Mouse (Mus musculus) embryo, embryonic 11 days (tissue): ENCODE measurements around the gene Myo1b.
"Not testable (repeated sequence)": the region's sequence is repeated elsewhere in the genome, so short reads cannot be mapped to it uniquely, and the experiment has no call there.

Source experiments
- DNase-seq: peaks from one replicate; pipeline ENCODE4 v3.0.0-alpha.2; 2015

The Myo1b gene

GRCm38 (mm10) chr1:51893521-51894355, 22.1 kb downstream of the Myo1b start:
- DNase-seq: no peak

DNA sequence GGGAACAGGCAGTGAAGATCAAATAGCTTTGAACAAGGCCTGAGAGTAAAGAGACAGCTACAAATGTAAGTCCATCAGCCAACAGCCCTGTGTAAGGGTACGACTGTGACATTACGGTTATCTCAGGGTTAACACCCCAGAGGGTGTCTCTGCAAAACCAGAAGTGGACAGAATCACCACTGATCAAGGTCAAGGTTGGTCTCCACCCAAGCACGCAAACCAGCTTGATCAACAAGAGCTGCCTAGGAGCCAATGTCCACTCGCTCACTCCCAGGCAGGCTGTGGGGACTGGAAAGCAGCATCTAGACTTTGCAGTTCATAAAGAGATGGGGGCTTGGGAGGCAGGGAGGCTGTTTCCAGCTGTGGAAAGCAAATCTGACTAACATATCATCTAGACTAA, 23.9 kb downstream of the Myo1b start:
- DNase-seq: no peak

- DNase-seq: no peak
Observed at GRCm38 (mm10) chr1:51888046-51888813, 27.6 kb downstream of the Myo1b start.

DNA sequence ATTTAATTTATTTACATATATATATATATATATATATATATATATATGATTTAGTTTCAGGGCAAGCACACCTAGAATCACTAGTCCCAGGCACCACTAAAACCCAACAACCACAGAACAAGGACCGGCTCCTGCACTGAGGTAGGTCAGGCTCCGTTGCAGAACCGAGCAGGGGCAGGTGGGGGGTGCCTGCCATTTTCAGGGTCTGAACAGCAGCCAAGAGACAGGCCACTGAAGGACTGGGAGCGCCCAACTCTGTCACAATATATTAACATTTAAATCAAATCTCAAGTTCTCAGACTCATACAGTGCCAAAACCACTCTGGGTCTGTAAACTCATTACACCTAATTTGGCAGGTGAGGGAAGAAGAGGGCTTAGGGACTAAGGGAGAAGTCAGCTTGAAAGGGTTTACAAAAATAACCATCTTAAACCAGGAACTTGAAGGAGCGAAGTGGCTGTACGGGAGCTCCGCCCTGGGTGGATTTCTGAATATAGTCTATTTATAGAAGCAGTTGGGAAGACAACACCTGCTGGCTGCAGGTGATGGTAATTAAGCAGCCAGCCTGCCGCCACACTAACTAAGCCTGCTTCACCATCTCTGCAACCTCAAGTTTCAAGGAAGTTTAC, 30.4 kb downstream of the Myo1b start:
- no peak for DNase-seq

DNA sequence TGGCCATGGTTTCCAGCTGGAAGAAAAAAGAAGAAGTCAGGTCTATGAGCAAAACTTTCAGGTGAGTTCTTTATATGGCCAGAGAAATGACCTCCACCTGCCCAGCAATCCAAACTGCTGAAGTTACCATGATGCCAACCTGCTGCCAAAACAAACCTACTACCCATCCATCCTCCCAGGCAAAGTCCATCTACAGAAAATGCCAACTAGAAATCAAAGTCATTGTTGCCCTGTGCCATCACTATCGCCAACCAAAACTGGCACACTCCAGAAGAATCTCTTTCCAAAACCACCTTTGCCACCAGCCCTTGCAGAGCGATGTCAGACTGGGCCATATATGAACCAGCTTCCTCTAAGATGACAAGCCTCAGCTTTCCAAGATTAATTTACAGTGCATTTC, 32.7 kb downstream of the Myo1b start:
- no peak for DNase-seq

DNA sequence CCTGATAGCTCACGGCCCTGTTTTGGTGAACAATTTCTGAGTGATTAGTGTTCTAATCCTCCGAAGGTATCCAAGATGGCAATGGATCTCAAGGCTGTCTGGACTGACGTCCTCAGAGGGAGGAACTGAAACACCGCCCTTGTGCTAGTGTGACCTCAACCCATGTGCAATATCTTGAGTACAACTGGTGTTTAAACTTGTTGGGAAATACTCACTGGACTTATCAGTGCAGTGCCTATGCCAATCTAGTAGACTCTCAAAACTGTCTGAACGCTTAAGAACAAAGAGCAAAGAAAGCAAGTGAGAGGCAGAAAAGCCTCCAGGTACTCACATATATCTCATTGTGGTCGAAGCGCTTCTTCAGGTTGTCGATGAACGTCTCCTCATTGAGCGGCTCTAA, 33.1 kb downstream of the Myo1b start:
- DNase-seq: no peak

- DNase-seq: no peak
Observed at GRCm38 (mm10) chr1:51879927-51880814, 35.7 kb downstream of the Myo1b start.

DNA sequence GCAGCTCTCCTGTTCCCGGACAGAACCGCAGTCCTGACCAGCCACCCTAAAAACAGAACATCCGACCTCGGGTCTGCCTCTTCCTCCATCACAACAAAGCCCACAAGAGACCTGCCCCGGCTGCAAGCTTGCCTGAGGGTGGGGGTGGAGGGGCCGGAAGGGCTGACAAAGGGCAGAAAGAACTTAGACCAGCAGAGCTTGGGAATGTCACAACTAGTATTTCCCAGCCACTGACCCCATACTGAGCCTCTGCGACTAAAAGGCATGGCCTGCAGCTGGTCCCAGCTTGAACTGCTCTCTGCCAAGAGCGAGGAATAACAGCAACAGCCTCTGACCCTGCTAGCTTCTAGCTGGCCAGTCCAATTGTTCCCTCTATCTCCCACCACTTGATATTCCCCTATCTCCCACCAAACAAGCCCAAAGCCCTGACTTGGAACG, 36.5 kb downstream of the Myo1b start:
- DNase-seq: peak; percentile 31

DNA sequence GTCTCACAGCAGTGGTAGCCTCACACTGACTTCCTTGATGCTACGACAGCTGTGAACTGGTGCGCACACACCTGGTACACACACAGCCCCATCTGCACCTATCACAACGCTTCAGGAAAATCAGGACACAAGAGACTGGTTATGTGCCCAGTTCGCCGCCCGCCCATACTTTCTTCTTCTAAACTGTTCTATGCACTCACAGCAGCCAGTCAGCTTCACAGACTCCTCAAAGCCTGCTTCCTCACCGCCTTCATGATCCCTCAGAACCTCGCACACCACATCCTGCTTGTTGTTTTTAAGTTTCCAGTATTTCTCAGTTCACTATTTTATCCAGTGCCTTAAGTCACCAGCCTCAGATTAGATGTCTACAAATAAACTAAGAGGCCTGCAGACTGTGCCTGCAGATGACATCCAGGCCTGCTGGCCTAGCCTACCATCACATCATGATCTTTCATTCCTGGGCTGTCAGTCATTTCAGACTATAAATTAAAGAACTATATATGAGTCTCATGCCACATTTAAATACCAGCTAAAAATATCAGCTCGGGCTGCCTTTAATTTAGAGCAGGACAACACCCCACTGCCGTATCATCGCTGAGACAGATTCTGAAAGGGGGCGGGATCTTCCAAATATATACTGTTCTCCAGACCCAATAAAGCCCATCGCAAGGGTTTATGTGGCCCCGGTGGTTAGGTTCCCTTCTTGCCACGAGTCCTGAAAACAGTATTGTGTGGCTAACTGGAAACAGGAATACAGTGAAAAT, 40.2 kb downstream of the Myo1b start:
- no peak for DNase-seq

GRCm38 (mm10) chr1:51872493-51873261, 43.2 kb downstream of the Myo1b start:
- no peak for DNase-seq

DNA sequence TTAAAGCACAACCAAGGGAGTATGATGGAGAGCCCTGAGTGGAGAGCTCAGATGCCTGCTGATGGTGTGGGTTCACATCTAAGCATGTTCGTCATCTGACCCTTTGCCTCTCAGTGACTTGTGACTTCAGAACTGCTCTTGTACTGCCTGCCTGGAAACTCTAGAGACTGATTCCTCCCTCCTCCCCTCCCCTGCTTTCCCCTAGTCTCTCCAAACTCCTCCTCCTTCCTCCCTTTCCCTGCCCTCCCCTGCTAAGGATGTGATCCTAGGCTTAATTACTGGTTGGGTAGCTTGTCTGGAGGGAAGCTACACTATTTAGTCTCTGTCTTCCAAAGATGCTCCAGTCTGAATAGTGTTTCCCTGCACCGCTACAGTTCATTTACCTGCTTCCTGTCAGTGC, 44.6 kb downstream of the Myo1b start:
- DNase-seq: not testable (repeated sequence)

DNA sequence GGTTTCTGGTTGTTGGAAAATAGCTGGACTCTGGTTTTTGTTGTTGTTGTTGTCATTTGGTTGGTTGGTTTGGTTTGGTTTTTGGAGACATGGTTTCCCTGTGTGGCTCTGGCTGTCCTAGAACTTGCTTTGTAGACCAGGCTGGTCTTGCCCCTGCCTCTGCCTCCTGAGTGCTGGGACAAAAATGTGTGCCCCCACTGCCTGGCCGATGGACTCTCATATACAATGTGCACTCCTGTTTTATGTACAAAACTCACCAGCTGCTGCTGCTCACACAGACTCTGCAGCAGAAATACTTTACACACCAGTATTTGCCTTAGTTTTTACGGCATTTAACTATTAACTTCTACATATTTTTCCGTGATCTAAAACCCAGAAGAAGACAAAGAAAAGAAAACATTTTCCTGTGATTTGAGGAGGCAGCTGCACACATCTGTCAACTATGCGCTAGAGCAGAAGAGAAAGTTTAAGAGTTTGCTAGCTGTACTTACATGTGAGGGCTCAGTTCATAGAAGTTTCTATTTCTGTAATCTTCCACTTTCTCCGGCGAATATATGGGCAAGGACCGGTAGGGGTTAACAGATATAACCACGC, 52.9 kb downstream of the Myo1b start:
- DNase-seq: no peak

- no peak for DNase-seq
Observed at GRCm38 (mm10) chr1:51860837-51861236, 55.0 kb downstream of the Myo1b start.

DNA sequence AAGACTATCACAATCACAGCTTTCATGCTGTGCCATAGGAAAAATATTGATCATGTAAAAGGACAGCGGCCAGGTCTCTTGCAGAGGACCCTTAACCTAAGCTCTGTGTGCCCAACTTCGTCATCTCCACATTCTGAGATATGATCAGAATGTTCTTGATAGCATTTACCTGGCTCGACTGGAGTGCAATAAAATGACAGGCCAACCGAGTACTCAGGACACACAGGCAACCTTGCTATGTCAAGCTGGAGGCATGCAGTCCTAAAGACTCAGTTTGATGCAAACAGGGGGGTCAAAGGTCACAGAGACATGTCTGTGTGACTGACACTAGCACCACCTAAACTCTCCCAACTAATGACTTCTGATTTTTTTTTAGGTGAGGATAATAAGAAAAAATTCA, 58.9 kb downstream of the Myo1b start:
- no peak for DNase-seq

DNA sequence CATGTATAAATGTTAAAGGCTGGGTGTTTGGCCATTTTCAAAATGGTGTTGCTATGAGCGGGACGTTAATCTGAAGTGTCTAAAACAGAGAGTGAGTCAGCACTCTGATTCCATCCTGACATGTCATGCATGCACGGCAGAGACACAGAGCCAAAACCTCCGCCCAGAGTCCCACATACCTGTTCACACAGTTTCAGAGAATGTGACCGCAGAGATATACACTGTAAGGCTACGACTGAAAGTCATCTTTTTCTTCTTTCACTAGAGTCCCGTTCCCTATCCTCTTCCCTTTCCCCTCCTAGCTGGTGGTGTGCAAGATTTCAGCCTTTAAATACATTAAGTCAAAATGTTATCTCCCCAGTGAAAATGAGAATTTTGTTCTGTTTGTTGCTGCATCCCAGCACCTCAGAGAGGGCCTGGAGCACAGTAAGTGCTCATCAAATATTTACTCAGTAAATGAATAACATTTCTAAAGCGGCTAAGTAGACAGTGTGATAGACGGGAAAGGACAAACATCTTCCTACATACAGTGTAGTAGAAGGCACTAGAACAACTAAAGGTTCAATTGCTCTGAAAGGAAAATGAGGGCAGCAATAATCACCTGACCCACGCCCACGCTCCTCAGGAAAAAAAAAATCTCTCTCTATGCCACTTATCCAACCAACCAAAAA, 59.5 kb downstream of the Myo1b start:
- no peak for DNase-seq

DNA sequence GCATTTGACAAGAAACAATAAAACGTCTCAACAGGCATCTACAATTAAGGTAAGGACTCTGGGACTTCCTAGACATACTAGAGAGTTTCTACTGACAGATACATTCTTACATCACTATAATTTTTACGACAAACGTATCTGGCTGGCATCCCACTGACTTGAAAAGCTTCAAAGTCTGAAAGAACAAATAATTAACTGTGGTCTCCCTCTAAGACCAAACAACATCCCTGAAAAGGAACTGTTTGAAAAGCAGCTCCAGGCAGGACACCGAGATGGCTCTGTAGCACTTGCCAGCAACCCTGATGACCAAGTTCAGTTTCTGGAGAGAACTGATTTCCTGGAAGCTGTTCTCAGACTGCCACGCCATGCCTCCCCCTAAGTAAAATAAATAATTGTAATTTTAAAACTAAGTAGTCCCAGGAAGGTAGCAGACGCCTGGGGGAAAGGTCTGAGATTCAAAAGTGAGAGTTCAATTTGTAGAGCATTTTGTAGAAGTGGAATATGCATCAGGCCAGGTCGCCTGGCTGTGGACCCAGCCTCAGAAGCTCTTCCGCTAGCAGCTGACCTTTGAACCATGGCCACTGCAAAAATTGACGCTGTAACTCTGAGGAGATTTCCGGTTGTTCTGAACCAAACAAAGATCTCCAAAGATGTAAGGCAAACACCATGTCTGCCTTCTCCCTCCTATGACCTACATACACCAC, 60.2 kb downstream of the Myo1b start:
- no peak for DNase-seq

DNA sequence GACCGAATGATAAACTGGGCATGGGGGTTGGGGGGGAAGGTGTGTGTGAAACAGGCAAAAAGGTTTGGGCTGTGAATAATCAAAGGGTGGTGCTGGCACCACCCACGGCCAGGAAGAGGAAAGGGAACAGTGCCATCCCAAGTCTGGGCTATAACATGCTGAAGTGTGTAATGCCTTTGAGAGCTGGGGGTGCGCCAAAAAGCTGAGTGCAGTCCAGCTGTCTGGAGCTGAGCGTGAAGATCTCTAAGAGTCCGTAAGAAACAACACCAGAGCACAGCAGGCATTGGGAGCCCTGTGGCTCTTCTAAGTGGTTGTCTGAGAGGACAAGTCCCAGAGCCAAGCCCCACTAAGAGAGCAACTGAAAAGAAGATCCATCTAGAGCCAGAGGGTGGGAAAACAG, 63.6 kb downstream of the Myo1b start:
- no peak for DNase-seq

DNA sequence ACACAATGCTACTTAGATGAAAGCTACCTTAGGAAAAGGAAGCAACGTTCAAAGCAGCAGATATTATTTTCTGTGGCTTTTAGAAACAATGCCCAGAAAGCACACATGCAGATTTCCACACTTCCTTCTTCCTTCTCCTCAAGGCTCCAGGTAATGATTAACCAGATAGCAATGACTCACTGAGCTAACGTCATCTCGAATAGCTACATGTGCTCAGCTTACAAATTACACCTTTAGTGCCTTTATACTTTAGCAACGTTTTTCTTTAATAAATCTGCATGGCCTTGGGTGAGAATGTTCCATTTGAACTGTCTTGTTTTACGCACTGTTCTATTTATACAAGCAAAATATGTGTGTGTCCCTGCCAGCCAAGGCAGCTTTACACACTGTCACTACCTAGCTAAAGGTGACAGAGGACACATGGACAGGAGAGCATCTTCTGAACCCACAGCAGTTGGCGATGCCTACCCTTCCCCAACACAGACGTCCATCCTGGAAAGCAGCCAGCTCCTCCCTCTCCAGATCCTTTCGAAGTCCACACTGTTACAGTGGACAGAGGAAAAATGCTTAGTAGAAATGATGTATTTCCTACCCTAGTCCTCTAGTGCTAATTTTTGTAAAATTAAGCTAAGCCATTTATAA, 66.2 kb downstream of the Myo1b start:
- DNase-seq: no peak
